Mouse (Mus musculus) forelimb bud, embryonic 11.5 days (tissue): ENCODE data around the gene Foxl2.

Experiments
- DNase-seq: peaks from one replicate; pipeline ENCODE4 v3.0.0-alpha.2; 2012; ENCODE audit warnings: low read depth, low spot score

The Foxl2 gene

DNA sequence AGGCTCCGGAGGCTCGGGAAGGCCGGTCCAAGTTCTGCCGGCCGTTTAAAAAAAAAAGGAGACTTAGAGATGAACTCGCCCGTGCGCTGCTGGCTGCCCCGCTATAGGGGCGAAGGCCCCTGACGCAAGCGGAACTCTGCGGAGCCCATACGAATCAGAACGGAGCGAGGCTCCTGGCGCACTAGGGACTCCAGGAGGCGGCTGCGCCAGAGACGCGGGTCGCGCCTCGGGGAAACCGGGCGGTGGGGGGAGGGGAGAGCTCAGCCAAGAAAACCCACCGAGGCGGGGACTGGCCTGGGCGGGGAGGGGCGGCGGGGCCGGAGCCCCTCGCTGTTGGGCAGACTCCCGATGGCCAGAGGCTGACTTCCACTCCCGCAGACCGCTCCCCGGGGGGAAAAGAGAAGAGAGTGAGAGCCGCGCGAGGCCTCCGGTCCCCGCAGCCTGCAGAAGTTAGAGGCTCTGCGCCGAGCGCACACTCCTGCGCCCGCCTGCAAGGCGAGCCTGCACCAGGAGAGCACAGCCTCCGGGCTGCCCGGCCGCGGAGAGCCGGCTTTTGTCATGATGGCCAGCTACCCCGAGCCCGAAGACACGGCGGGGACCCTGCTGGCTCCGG is at the start of gene Foxl2:
Gene Foxl2, plus strand, starts transcription at position 186 of the 613 bp plus-strand sequence.
- no peak for DNase-seq

DNA sequence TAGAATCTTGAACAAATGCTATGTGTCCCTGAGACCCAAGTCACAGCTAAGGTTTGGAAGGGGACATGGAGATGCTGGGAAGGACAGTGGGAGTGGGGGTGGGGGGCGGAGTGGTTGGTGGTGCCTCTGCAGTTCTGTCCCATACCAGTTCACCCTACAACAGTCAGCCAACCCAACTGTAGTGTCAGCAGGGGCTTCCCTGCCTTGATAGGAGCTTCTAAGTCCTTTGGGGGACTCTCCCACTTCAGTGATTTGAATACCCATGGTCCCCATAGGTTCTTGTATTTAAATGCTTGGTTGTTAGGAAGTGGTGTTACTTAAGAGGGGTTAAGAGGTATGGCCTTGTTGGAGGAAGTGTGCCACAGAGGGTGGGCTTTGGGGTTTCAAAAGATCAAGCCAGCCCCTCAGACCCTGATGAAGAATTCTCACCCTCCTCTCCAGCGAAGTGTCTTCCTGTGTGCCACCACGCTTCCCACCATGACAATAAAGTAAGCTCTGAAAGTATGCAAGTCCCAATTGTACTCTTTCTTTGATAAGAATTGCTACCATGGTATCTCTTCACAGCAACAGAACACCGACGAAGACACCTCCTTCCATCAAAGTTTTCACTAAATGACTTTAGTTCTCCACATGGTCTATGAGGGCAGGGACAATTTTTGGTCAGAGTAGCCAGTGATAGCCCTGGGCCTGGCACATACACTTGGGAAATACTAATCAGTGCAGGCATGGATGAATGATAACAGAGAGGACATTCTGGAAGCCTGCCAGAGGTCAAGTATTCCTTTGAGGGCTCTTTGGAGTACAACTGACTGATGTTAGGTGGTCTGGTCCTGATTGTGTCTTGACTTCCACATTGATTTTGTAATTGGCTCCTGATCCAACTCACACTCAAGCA is 34.2 kb upstream of the Foxl2 start:
- DNase-seq = no peak

DNA sequence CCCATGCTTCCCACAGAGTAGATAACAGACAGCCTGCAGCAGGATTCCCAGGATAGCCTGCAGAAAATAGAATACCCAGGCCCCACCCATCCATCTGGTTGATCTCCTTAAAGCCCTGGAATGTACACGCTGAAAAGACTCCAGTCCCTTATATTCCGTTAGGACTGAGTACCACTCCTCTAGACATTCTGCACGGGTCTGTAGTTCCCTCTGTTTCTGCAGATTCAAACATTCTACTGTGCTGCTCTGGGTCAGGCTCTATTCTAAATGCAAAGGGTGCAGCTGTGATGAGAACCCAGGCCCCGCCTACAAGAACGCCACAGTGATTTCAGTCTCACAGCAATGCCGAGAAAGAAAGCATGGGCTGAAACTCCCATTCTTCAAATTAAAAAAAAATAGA is 32.0 kb upstream of the Foxl2 start:
- no peak for DNase-seq

DNA sequence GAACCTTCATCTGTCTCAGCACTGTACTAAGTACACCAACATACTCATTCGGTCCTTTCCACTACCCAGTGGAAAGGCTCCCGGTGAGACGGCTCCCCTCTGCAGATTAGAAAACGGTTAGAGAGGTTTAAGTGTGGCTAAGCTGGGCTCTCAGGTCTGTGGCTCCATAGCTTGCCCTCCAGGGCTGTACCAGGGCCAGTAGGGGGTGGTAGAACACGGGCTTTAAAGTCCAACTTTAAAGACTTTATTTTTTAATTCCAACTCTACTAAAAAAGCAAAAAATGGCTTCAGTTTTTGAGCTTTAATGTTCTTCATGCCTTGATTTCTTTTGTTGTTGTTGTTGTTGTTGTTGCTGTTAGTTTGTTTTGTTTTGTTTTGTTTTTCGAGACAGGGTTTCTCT is 30.9 kb upstream of the Foxl2 start:
- DNase-seq = no peak

DNA sequence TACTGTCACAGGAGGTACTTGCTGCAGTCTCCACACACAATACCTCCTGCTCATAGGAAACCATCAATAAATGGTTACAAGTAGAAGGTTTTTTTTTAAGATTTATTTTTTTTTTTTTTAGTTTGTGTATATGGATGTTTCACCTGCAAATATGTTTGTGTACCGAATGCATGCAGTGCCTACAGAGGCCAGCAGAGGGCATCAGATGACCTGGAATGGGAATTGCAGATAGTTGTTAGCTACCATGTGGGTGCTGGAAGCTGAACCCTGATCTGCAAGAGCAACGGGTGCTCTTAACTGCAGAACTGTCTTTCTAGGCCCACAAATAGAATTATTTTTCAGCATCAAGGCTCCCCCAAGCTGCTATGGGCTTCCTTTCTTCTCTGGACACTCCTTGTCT is 25.6 kb upstream of the Foxl2 start:
- DNase-seq = no peak

DNA sequence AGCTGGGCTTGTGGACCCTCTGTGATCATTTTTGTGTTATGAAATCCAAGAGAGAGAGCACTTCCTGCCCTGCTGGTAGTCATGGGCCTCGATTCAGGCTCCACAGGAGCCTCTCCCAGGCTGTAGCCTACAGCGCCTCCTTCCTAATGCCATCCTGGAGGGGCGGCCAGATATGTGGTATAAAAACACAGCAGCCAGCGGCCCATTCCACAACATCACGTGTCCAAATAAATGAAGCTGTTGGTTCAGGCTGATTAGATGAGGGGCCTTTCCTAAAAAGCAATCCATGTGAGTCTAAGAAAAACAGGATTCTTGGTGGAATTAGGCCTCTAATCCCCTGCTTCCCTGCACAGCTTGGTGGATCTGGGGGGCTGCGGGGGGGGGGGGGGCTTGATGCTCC is 22.2 kb upstream of the Foxl2 start:
- DNase-seq = no peak

DNA sequence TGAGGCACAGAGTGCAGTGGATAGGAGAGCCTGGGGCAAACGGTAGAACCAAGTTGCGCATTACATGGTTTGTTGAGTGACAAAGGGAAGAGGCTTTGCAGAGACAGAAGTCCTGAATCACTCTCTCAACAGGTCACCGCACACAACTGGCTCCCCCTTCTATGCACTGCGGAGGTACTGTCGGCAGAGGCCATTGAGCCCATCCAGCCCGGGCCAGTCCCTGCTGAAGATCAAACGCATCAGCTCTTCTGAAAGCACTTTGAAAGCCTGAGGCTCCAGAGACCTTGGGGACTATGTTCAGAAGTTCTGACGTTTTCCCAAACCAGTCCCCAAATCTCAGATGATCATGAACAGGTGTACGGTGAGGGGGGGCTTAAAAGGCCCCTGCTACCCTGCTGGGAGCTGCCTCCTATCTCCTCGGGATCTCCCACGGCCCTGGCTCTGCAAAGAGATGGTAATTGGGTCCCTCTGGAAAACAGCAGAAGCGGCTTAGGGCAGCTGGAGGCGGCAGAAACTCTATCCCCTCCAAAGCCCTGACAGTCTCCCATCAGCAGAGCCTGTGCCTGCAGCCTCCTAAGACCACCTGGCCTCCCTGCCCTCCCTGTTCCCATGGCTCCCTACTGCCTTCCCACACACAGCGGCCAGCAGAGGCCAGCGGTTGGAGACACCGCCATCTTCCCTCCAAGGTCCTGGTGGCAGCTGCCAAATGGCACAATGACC is 19.7 kb upstream of the Foxl2 start:
- DNase-seq = no peak

DNA sequence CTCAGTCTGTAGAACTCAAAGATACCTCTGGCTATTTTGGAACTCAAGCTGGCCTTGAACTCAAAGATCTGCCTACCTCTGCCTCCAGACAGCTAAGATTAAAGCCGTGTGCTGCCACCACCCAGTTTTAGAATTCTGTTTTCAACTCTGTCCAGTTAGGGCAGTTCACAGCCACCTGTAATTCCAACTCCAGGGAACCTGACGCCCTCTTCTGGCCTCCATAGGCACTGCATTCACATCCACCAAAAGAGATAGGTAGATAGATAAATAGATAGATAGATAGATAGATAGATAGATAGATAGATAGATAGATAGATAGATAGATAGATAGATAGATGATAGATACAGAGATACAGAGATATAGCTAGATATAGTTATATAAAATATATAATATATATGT is 15.8 kb upstream of the Foxl2 start:
- no peak for DNase-seq

DNA sequence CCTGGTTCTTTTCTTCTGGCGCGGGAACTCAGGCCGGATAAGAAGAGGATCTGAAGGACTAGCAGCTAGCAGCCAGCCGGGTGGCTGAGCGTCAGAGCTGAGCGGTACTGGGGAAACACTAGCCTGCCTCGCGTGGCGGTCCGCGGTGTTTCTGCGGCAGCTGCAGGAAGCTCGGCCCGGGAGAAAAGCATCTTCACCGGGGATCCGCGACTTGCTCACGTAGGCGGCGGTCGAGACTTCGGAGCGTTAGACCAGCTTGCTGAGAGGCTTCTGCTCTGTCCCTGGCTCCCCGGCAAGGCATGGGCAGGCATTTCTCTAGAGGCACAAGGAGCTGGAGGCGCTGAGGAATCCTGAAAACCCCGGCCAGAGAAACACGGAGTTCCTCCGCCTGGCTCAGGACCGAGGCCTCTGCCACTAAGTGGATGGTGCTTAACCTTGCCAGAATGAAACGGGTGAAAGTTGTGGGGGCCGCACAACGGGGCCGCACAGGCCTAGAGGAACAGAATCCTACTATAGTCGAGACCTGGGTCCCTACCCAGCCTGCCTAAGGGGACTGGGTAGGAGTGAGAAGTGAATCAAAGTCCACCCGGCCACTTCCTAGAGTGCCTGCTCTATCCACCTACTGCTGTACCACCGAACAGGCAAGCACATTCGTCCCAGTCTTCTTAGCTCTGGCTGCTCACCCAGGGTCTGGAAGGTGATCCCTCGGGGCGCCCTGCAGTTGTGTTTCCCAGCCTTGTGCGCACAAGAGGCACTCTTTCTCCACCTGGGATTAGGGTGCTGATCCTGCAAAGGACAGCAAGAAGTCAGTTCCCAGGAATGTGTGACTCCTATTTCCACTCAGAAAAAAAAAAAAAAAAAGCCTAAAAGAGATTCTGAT is 2.7 kb upstream of the Foxl2 start:
- no peak for DNase-seq

DNA sequence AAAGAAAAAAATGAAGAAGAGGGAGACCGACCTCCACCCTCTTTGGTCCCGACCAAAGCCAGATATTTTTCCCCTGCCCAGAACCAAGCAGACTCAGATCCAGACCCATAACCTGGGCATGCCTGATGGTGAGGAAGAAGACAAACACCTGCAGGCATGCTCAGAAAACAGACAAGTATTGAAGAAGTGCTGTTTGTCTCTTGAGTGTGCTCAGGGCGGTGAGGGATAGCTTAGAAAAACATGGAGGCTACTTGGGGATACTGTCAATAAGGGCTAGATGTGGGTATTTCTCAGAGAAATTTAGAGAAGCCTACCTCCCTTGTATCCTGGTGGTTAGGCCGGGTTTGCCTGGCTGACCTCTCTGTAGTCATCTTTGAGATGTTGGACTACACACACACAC is 1.8 kb upstream of the Foxl2 start:
- no peak for DNase-seq

DNA sequence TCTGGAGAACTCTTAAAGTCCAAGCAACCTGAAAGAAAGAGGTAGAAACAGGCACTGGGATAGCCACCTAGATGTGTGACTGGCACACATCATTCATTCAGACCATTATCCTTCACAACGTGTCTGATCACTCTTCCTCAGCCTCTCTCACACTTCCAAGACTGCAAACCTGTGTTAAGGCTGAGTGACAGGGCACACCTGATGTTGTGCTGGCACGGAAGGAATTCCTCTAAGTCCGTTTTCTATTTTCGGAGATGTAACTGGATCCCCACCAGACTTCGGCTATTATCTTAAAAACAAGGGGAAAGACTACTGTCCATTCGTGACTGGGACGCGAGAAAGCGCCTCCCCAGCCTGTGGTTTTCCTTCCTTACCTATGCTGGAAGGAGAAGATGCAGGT is 1.3 kb upstream of the Foxl2 start:
- DNase-seq = no peak

DNA sequence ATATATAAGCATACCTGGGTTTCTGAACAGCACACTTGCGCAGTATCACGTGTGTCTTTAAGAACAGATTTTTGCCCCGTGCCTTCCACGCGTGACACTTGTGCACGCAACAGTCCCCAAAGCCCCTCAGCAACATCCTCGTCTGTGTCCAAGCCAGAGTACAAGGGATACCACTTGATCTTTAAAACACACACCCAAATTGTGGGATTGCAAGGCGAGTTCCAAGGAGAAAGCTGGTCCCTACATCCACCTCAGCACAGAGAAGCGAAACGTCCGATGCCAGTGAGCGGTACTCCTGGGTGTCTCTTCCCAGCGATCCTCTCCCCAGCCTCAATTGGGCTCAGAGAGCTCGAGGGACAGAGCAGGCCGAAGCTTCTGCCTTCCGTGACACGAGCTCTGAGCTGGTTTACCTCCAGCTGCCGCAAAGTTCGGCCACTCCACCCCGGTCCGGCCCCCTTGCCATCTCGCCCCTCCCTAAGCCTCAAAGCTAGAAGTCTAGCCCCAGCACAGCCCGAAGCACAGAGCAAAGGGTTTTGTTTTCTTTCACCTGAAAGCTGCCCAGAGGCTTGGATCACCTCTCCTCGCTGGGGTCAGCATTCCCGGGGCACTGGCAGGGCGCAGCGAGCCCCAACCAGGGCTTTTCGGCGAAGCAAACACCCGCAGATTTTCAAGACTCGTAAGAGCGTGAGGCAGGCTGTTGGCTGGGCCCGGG is 541 bp upstream of the Foxl2 start:
- no peak for DNase-seq

DNA sequence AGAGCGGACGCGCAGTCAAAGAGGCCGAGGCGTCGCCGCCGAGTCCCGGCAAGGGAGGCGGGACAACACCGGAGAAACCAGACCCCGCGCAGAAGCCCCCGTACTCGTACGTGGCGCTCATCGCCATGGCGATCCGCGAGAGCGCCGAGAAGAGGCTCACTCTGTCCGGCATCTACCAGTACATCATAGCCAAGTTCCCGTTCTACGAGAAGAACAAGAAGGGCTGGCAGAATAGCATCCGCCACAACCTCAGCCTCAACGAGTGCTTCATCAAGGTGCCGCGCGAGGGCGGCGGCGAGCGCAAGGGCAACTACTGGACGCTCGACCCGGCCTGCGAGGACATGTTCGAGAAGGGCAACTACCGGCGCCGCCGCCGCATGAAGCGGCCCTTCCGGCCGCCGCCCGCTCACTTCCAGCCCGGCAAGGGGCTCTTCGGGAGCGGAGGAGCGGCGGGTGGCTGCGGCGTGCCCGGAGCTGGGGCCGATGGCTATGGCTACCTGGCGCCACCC is 682 bp downstream of the Foxl2 start:
- DNase-seq = no peak

DNA sequence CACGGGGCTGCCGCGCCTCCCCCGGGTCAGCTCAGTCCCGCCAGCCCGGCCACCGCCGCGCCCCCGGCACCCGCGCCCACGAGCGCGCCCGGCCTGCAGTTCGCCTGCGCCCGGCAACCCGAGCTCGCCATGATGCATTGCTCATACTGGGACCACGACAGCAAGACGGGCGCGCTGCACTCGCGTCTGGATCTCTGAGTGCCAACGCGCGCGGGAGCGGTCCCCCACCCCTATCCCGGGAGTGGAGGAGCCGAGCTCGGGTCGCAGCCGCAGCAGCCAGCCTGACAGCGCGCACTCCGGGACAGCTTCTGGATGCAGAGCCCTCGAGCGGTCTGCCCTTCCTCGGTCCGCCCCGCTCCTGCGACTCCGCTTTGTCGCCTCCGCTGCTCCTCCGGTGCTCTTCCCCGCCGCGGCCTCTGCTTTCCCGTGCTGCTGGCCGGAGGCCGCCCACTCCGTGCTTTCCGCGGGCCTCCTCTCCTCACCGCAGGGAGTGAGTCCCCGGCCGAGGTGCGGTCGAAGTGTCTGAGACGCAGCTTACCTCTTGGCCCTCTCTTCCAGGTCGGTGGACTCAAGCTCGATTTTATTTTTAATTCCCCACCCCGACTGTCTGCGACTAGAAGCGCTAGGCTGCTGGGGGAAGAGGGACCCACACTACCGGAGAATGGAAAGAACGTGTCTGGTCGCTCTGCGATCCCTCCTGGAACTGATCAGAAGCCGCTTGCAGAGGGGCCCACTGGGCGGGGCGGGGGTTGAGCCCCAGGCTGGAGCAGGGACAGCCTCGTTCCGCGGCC is 1.7 kb downstream of the Foxl2 start:
- no peak for DNase-seq

DNA sequence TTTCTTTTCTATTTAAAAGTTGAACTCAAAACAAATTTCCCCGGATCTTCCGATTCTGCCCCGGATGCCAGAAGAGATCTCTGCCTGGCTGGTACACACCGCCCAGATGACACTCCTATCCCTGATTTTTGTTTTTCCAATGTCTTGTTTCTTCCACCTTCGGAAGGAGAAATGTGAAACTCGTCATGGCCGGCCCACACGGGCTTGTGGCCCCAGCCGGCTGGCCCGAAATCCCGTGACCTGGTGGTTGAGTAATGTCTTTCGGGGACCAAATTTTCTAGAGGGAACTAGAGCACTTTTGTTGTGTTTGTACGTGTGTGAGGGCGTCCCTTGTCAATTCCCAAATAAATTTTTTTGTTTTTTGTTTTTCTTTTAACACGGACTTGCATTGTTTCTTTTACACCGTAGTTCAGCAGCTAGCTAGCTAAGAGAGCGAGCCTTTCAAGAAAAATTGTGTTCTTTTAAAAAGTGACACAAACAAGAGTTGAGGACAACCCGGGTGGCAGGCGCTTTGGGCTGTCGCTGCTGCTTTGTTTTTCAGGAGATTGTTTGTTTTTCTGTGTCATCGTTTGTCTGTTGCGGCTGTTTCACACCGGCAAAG is 2.8 kb downstream of the Foxl2 start:
- DNase-seq = no peak

DNA sequence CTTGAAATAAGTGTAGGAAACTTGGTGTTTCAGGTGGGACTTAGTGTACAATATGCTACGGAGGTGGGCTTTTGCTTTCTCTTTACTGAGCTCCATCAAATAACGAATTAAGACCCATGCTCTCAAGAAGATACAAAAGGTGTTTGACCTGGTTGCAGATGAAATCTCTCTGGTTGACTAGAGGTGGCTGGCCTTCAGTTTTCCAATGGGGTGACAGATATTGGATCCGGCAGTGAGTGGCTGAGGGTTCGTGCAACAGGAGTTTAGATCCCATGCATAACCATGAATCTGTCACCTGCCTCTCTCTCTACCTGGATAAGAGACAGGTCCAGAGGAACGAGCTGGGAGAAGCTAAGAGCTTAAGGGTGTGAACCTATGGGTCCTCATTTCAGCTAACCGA is 3.5 kb downstream of the Foxl2 start:
- no peak for DNase-seq

DNA sequence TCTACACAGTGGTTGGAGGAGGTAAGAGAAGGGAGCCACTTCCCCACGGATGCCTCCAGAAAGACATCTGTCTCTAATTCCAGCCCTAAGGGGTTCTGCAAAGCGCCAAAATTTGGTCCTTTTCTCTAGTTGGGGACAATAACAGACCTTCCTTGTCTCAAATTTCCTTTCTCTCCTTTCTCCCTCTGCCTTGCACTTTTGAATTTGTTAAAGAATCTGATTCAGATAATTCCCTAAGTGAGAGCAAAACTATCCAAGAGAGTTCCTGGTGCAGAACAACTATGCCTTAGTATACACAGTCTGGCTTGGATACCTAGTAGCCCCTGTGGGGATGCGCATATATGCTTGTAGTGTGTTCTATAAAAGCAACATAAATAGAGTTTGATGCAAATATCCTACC is 4.8 kb downstream of the Foxl2 start:
- DNase-seq = no peak

DNA sequence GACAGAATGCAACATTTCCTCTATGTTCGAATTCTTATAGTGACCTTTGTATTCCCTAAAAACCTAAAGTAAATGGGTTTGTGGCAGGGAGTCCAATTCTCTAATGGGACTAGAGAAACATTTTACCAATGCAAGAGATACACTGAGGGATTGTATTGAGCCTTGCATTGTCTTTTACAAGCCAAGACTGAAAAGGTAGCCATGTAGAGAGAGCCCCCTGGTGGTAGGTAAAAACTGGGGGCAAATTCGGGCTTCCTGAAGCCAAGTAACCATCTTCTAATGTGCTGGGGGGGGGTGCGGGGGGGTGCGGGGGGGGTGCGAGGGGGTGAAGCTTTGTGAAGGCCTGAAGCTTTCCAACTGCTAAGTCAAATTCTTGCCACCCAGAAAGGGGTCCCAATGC is 5.3 kb downstream of the Foxl2 start:
- DNase-seq = no peak

DNA sequence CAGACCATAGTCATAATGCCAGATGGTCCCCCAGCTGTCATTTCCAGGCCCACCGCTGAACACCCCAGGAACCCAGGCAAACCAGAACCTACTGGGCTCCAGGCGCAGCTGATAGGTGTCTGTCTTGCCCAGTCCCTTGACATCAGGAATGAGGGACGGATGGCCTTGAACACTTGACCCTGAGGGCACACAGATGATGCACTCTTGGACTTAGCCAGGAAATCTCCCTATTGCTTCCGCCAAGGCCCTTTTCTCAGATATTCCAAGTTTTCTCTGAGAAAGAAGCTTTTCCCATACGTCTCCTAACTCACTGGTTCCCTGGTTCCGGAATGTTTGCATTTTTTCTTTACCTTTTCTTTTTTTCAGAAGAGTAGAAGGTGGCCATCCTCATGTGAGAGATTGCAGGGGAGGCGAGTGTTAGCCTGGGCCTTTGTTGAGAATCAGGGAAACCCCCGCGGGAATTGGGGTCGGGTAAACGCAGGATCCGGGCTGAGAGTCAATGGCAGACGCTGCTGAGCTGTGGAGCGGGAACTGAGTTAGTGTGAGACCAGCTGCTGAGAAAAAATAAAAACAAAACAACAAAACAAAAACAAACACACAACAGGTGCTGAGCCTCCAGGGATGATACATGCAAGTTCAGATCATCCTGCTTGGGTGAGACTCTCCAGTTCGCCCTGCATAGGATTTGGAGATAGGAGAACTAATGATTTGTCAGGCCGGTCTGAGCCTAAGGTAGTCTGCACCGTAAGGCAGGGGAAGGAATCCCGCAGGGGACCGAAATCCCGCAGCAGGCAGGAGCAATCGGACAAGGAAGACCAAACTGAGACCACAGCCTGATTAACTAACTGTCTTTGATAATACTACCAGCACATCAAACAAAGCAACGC is 6.7 kb downstream of the Foxl2 start:
- no peak for DNase-seq
